Mouse (Mus musculus): ENCODE results near the gene Pdk2.

Gene Pdk2

DNA sequence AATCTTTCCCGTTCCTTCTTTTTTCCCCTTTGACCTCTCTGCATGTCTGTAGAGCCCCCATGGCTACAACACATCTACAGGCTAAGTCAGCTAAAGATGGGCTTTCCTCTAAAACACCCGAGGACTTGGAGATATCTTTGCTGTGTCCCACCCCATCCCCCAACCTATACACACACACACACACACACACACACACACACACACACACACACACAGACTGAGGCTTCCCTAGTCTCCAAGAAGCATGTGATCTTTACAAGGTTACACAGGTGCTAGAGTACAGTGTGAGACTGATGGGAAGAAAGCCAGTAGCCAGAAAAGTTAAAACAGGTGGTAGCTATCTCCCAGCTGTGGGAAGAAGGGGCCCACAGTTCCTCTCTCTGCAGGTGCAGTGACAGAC lies 54.7 kb downstream of the Pdk2 start:
- no peak for DNase-seq

DNA sequence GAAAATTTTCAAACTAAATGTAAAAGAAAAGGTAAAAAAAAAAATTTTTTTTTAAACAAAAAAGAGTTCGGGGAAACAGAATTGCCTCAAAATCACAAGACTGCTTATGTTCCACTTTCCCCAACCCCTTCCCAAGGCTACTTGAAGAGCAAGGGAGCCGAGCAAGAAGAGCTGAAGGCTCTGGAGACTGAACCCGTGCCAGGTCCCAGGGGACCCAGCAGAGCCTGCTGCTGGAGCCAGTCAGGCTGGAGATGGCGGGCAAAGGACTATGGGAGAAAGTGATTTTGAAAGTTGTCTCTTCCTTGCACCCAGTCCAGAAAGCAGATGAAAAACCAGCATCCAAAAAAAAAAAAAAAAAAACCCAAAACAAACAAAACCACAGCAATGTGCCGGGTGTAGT lies 55.3 kb downstream of the Pdk2 start:
- no peak for DNase-seq

DNA sequence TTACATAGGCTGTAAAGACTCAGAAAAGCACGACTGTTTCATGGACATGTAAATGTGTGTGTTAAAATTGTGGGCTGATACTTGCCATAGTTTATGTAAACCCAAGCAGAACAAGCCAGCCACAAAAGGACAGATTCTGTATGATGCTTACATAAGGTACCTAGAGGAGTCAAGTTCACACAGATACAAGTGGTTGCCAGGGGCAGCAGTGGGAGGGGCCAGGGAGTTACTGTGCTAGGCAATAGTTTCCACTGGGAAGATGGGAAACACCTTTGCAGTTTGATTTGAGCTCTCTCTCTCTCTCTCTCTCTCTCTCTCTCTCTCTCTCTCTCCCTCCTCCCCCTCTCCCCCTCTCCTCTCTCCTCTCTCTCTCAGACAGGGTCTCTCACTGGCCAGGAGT lies 56.0 kb downstream of the Pdk2 start:
- DNase-seq: no peak

DNA sequence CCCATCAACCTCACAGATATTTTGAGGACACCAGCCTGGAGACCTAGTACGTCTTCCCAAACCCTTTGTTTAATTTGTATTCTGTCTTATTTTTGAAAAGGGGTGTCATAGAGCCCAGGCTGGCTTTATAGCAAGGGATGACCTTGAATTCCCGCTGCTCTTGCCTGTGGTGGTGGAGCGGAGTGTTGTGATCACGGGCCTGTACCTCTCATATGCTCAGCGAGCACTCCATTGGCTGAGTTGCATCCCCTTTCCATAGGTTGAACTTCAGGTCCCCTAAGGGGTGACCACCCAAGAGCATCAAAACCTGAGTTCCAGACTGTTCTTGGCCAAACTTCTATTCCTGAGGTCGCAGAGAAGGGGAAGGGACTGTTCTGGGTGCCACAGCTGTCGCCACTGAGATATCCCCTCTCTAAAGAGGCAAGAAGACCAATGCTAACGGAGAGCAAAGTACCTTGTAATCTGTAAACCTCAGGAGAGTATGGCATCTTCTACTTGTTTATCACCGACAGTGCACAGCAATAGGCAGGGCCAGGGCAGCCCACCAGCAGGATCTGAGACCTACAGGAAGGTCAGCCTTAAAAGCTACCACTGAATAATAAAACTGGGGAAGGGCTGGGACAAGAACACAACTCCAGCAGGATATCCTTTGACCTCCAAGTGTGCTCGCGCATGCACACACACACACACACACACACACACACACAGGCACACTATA lies 61.5 kb downstream of the Pdk2 start:
- DNase-seq: no peak

DNA sequence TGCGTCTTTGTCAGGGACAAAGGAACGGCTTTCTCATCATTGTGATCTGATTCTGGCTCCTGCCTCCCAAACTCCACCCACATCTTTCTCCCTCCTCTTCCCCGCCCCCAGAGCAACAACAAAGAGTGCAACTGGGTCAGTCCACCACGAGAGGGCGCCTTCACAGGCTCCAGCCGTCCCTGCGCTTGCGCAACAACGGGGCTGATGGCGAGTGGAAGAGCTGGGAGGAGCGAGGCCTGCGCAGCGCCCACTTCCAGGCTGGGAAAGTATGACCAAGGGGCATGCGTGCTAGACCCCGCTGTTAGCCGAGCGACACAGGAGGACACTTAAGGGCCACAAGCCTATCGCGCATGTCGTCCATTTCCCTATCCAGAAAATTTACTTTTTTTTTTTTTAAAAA lies 62.2 kb downstream of the Pdk2 start:
- DNase-seq: peak; percentile 94 to 95

DNA sequence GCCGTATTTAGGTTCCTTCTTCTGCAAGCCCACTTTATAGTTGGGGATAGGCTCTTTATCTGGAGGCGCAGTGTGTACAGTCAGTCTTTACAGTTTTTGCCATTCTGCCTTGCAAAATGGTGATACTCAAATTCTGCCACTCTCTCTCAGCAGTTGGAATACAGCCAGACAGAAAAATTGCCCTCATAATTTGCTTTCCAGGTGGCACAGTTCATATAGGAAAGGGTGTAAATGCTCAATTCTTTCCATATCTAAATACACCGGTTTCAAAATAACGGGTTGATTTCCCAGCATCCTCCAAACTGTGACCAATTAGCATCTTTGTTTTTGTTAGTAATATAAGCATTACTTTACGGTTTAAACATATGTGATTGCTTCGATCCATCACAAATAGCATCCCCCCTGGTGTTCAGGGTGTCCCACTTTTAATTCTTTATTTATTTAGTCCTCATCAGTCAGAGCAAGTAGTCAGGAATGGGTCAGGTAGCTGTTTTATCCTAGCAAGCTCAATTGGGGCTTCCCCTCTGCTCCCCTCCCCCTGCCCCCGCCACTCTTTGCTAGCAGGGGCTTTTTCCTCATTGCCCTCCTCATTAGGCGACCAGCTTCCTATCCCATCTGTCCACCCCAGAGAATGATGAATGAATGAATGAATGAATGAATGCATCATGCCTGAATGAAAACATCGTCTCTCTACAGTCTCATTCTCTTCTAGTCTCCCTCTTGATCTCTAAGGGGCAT lies 62.8 kb downstream of the Pdk2 start:
- no peak for DNase-seq

Data from kidney, adult 8-10 months (tissue).